Mouse (Mus musculus) hindbrain, embryonic 16.5 days (tissue): ENCODE data around the gene Lipt2. TPM values are rescaled to one million over a fixed set of nuclear protein-coding genes. Genes with fewer than 3 reads are reported as not detected.

Experiments used
- ATAC-seq: fragments of 200-750 bp; cut with Nextera tagmentation; 2 replicates; pipeline ENCODE4 v1.8.0; 2017; ENCODE audit warnings: moderate TSS enrichment, moderate library complexity
- H3K27ac ChIP-seq: fragments of 300-500 bp; sonication (generic); 2 replicates; pipeline ENCODE4 v1.5.1; 2014; ENCODE audit warnings: low read depth, mild to moderate bottlenecking, control low read depth, low read length, moderate library complexity
- H3K27me3 ChIP-seq: fragments of 300-500 bp; sonication (generic); replicated peaks from 2 replicates; pipeline ENCODE4 v1.6.1; 2014; ENCODE audit warnings: low read length; ENCODE audit not compliant: control insufficient read depth, insufficient read depth
- H3K36me3 ChIP-seq: fragments of 300-500 bp; sonication (generic); 2 replicates; pipeline ENCODE4 v1.6.1; 2014; ENCODE audit warnings: mild to moderate bottlenecking, low read length, moderate library complexity, mixed read lengths; ENCODE audit not compliant: control insufficient read depth, insufficient read depth
- H3K4me1 ChIP-seq: fragments of 300-500 bp; sonication (generic); 2 replicates; pipeline ENCODE4 v1.6.1; 2014; ENCODE audit warnings: low read depth, low read length; ENCODE audit not compliant: control insufficient read depth, insufficient read depth
- H3K4me2 ChIP-seq: fragments of 300-500 bp; sonication (generic); 2 replicates; pipeline ENCODE4 v1.6.1; 2014; ENCODE audit warnings: mild to moderate bottlenecking, low read length, control low read depth, moderate library complexity
- H3K4me3 ChIP-seq: fragments of 300-500 bp; sonication (generic); 2 replicates; pipeline ENCODE4 v1.5.1; 2014; ENCODE audit warnings: mild to moderate bottlenecking, low read length, control low read depth, moderate library complexity
- H3K9ac ChIP-seq: fragments of 300-500 bp; sonication (generic); 2 replicates; pipeline ENCODE4 v1.6.1; 2014; ENCODE audit warnings: low read depth, mild to moderate bottlenecking, control low read depth, low read length, moderate library complexity
- H3K9me3 ChIP-seq: fragments of 300-500 bp; sonication (generic); 2 replicates; pipeline ENCODE4 v1.6.1; 2014; ENCODE audit warnings: mild to moderate bottlenecking, low read length, moderate library complexity; ENCODE audit not compliant: control insufficient read depth
- WGBS: fragments of 180-500 bp; shearing (Covaris S2); extraction: QIAGEN DNeasy Blood & Tissue Kit; methylation state at CpG from one replicate; pipeline ENCODE4 v1.1.7; 2014; 5-methylcytosine and 5-hydroxymethylcytosine counted together
- polyA plus RNA-seq: library from polyadenylated mRNA; unstranded; fragments of >200 nt; fragmentation: Nextera tagmentation; extraction: Ambion mirVana; gene quantifications from 2 replicates; pipeline ENCODE4 v1.2.1, GENCODE M21; 2015

The Lipt2 gene
- polyA plus RNA-seq, 1 experiment from 2014 or later: 19.5 TPM

GRCm38 (mm10) chr7:100157669-100158068, 1.4 kb upstream of the Lipt2 start:
- WGBS: 74% methylated on average over 4 of the region's 4 CpGs
- no peak for ATAC-seq
- Histone ChIP-seq H3K4me1 (peaks cover 4% of the 10 kb centered on the region), H3K4me2 (no peak overlapping the region), H3K9me3 (no peaks in the 10 kb centered on the region), H3K4me3 (no peak overlapping the region), H3K27ac (no peak overlapping the region), H3K9ac (no peak overlapping the region), H3K27me3 (peaks cover 3% of the 10 kb centered on the region; the same call in 1 of the 2 replicates), H3K36me3 (no peaks in the 10 kb centered on the region)

- Histone ChIP-seq H3K4me3 (peak overlapping the region; percentile 85), H3K9me3 (no peaks in the 10 kb centered on the region), H3K4me2 (peak overlapping the region; percentile 85), H3K4me1 (peaks cover 4% of the 10 kb centered on the region), H3K27me3 (peaks cover 3% of the 10 kb centered on the region; the same call in 1 of the 2 replicates), H3K9ac (peak overlapping the region; percentile 93), H3K36me3 (no peaks in the 10 kb centered on the region), H3K27ac (peak overlapping the region; percentile 34; the same call in 1 of the 2 replicates)
- peak; percentile 19 for ATAC-seq
- 68% methylated on average over 7 of the region's 7 CpGs for WGBS
Measured at GRCm38 (mm10) chr7:100160006-100160405, 929 bp downstream of the Lipt2 start.

GRCm38 (mm10) chr7:100163506-100163905, 4.4 kb downstream of the Lipt2 start:
- no peak overlapping the region for H3K27ac ChIP-seq
- no peaks in the 10 kb centered on the region for H3K9me3 ChIP-seq
- whole genome bisulfite sequencing: 76% methylated on average over 4 of the region's 4 CpGs
- no peak overlapping the region for H3K4me3 ChIP-seq
- no peaks in the 10 kb centered on the region for H3K36me3 ChIP-seq
- H3K4me2 ChIP-seq: no peak overlapping the region
- H3K4me1 ChIP-seq: peaks cover 4% of the 10 kb centered on the region
- ATAC-seq: no peak
- H3K9ac ChIP-seq: no peak overlapping the region
- no peaks in the 10 kb centered on the region for H3K27me3 ChIP-seq

GRCm38 (mm10) chr7:100168654-100169053, 9.6 kb downstream of the Lipt2 start:
- Histone ChIP-seq H3K9ac (no peak overlapping the region), H3K4me1 (no peaks in the 10 kb centered on the region), H3K9me3 (no peaks in the 10 kb centered on the region), H3K36me3 (no peaks in the 10 kb centered on the region), H3K4me3 (no peak overlapping the region), H3K4me2 (no peak overlapping the region), H3K27ac (no peak overlapping the region), H3K27me3 (no peaks in the 10 kb centered on the region)
- ATAC-seq: no peak
- WGBS: 80% methylated on average over 11 of the region's 11 CpGs

GRCm38 (mm10) chr7:100170756-100171155, 11.7 kb downstream of the Lipt2 start:
- ATAC-seq: no peak
- Histone ChIP-seq H3K4me2 (no peak overlapping the region), H3K4me3 (no peak overlapping the region), H3K9ac (no peak overlapping the region), H3K27me3 (no peaks in the 10 kb centered on the region), H3K9me3 (no peaks in the 10 kb centered on the region), H3K27ac (no peak overlapping the region), H3K36me3 (no peaks in the 10 kb centered on the region), H3K4me1 (no peaks in the 10 kb centered on the region)
- 65% methylated on average over 4 of the region's 4 CpGs for WGBS

- 75% methylated on average over 3 of the region's 3 CpGs for WGBS
- Histone ChIP-seq H3K27ac (no peak within 1 kb of the TSS), H3K4me2 (no peak within 1 kb of the TSS), H3K27me3 (peaks cover 19% of the 10 kb centered on the region), H3K9ac (no peak within 1 kb of the TSS), H3K9me3 (no peaks in the 10 kb centered on the region), H3K4me3 (no peak within 1 kb of the TSS), H3K4me1 (peaks cover 11% of the 10 kb centered on the region), H3K36me3 (no peaks in the 10 kb centered on the region)
- ATAC-seq: no peak
Measured at GRCm38 (mm10) chr7:100176269-100176668, 17.2 kb downstream of the Lipt2 start, which contains the start of gene Kcne3. Kcne3 (plus strand) TSS chr7:100176502.

- peak; percentile 72 for ATAC-seq
Measured at GRCm38 (mm10) chr7:100178016-100178890, 19.2 kb downstream of the Lipt2 start.

GRCm38 (mm10) chr7:100178891-100179233, 19.8 kb downstream of the Lipt2 start:
- H3K9me3 ChIP-seq: no peaks in the 10 kb centered on the region
- H3K9ac ChIP-seq: 0 out of 2 replicates have a peak overlapping the region, but pooled peaks have one; percentile 54
- peaks cover 11% of the 10 kb centered on the region for H3K4me1 ChIP-seq
- H3K36me3 ChIP-seq: no peaks in the 10 kb centered on the region
- H3K27ac ChIP-seq: no peak overlapping the region
- peaks cover 19% of the 10 kb centered on the region for H3K27me3 ChIP-seq
- WGBS: 3% methylated on average over 15 of the region's 15 CpGs
- H3K4me3 ChIP-seq: peak overlapping the region; percentile 38
- H3K4me2 ChIP-seq: peak overlapping the region; percentile 84
- ATAC-seq: 0 out of 2 replicates have a peak, but pooled peaks have one; percentile 11

More at GRCm38 (mm10) chr7:100178016-100178890, 19.2 kb downstream of the Lipt2 start:
- H3K4me1 ChIP-seq: peaks cover 11% of the 10 kb centered on the region
- H3K27me3 ChIP-seq: peaks cover 19% of the 10 kb centered on the region
- no peak overlapping the region for H3K27ac ChIP-seq
- 10% methylated on average over 30 of the region's 30 CpGs for WGBS
- no peaks in the 10 kb centered on the region for H3K9me3 ChIP-seq
- peak overlapping the region; percentile 38 for H3K4me3 ChIP-seq
- peak overlapping the region; percentile 84 for H3K4me2 ChIP-seq
- no peaks in the 10 kb centered on the region for H3K36me3 ChIP-seq
- peak overlapping the region; percentile 54; the same call in 1 of the 2 replicates for H3K9ac ChIP-seq

GRCm38 (mm10) chr7:100179394-100179793, 20.3 kb downstream of the Lipt2 start:
- Histone ChIP-seq H3K4me2 (peak overlapping the region; percentile 84), H3K27me3 (peaks cover 19% of the 10 kb centered on the region), H3K9ac (no peak overlapping the region), H3K27ac (no peak overlapping the region), H3K9me3 (no peaks in the 10 kb centered on the region), H3K36me3 (no peaks in the 10 kb centered on the region), H3K4me3 (peak overlapping the region; percentile 38; the same call in 1 of the 2 replicates), H3K4me1 (peaks cover 11% of the 10 kb centered on the region)
- WGBS: 69% methylated on average over 7 of the region's 7 CpGs
- no peak for ATAC-seq
